Mouse (Mus musculus) splenic B cell, adult 2 months (primary cell): ENCODE measurements around the gene B230219D22Rik.
A peak's percentile ranks its signal among the peaks of the same experiment; 100 is the strongest.
"Not testable (repeated sequence)": the region's sequence is repeated elsewhere in the genome, so short reads cannot be mapped to it uniquely, and the experiment has no call there.

Experiments
- DNase-seq: peaks from one replicate; pipeline ENCODE4 v3.0.0-alpha.2; 2011; ENCODE audit warnings: low read depth, low spot score
- H3K27me3 ChIP-seq: 2 replicates; pipeline ENCODE4 v1.6.1; 2012; ENCODE audit warnings: mild to moderate bottlenecking, low read length, moderate library complexity, mixed read lengths; ENCODE audit not compliant: control insufficient read depth, poor library complexity, insufficient read depth, severe bottlenecking
- H3K36me3 ChIP-seq: 2 replicates; pipeline ENCODE4 v1.6.1; 2012; ENCODE audit warnings: mild to moderate bottlenecking, low read length, moderate library complexity, mixed read lengths; ENCODE audit not compliant: control insufficient read depth, poor library complexity, insufficient read depth, severe bottlenecking

The B230219D22Rik gene

GRCm38 (mm10) chr13:55692535-55693242, at the start of gene B230219D22Rik:
Gene B230219D22Rik (plus strand): TSS chr13:55693124.
- peak; percentile 95 for DNase-seq
- Histone ChIP-seq H3K27me3 (no peaks in the 10 kb centered on the region), H3K36me3 (no peaks in the 10 kb centered on the region)

GRCm38 (mm10) chr13:55644525-55644924, 48.4 kb upstream of the B230219D22Rik start:
- DNase-seq, result peak; percentile 66
- Histone ChIP-seq H3K27me3 (no peaks in the 10 kb centered on the region), H3K36me3 (peaks cover 31% of the 10 kb centered on the region)

GRCm38 (mm10) chr13:55650098-55650497, 42.8 kb upstream of the B230219D22Rik start:
- Histone ChIP-seq H3K36me3 (peaks cover 55% of the 10 kb centered on the region), H3K27me3 (no peaks in the 10 kb centered on the region)
- no peak for DNase-seq

GRCm38 (mm10) chr13:55650980-55651379, 41.9 kb upstream of the B230219D22Rik start:
- no peaks in the 10 kb centered on the region for H3K27me3 ChIP-seq
- DNase-seq, result no peak
- peaks cover 52% of the 10 kb centered on the region for H3K36me3 ChIP-seq

- DNase-seq, result peak; percentile 52
- Histone ChIP-seq H3K36me3 (peaks cover 17% of the 10 kb centered on the region), H3K27me3 (no peaks in the 10 kb centered on the region)
These were observed 24.4 kb upstream of the B230219D22Rik start for GRCm38 (mm10) chr13:55668550-55668949.

- Histone ChIP-seq H3K27me3 (no peaks in the 10 kb centered on the region), H3K36me3 (peaks cover 18% of the 10 kb centered on the region)
- DNase-seq, result no peak
These were observed 20.2 kb upstream of the B230219D22Rik start for GRCm38 (mm10) chr13:55672711-55673110.

- peaks cover 16% of the 10 kb centered on the region for H3K36me3 ChIP-seq
- no peaks in the 10 kb centered on the region for H3K27me3 ChIP-seq
- peak; percentile 44 for DNase-seq
These were observed 15.6 kb upstream of the B230219D22Rik start for GRCm38 (mm10) chr13:55677364-55677763.

- H3K27me3 ChIP-seq, result no peaks in the 10 kb centered on the region
- peaks cover 11% of the 10 kb centered on the region for H3K36me3 ChIP-seq
- no peak for DNase-seq
These were observed 10.7 kb upstream of the B230219D22Rik start for GRCm38 (mm10) chr13:55682201-55682600.

- Histone ChIP-seq H3K36me3 (peaks cover 8% of the 10 kb centered on the region), H3K27me3 (no peaks in the 10 kb centered on the region)
- DNase-seq, result no peak
These were observed 9.3 kb upstream of the B230219D22Rik start for GRCm38 (mm10) chr13:55683581-55683980.

- no peak for DNase-seq
- peaks cover 1% of the 10 kb centered on the region; the same call in 1 of the 2 replicates for H3K36me3 ChIP-seq
- H3K27me3 ChIP-seq, result no peaks in the 10 kb centered on the region
These were observed 6.8 kb upstream of the B230219D22Rik start for GRCm38 (mm10) chr13:55686107-55686633.

GRCm38 (mm10) chr13:55687927-55688602, 4.9 kb upstream of the B230219D22Rik start:
- Histone ChIP-seq H3K27me3 (no peaks in the 10 kb centered on the region), H3K36me3 (no peaks in the 10 kb centered on the region)
- DNase-seq, result no peak

GRCm38 (mm10) chr13:55693243-55693721, 358 bp downstream of the B230219D22Rik start:
- peak; percentile 57 for DNase-seq
- Histone ChIP-seq H3K27me3 (no peaks in the 10 kb centered on the region), H3K36me3 (no peaks in the 10 kb centered on the region)

GRCm38 (mm10) chr13:55694110-55694509, 1.2 kb downstream of the B230219D22Rik start:
- DNase-seq, result no peak
- Histone ChIP-seq H3K27me3 (no peaks in the 10 kb centered on the region), H3K36me3 (peaks cover 2% of the 10 kb centered on the region; the same call in 1 of the 2 replicates)

GRCm38 (mm10) chr13:55695989-55696388, 3.1 kb downstream of the B230219D22Rik start:
- H3K36me3 ChIP-seq, DNase-seq, H3K27me3 ChIP-seq: not testable (repeated sequence)

- Histone ChIP-seq H3K36me3 (peaks cover 2% of the 10 kb centered on the region; the same call in 1 of the 2 replicates), H3K27me3 (no peaks in the 10 kb centered on the region; the same call in 1 of the 2 replicates)
- DNase-seq, result no peak
These were observed 11.4 kb downstream of the B230219D22Rik start for GRCm38 (mm10) chr13:55704301-55704700.
